Mouse (Mus musculus) brain, embryonic 14.5 days (tissue): ENCODE results near the gene Msl3. TPM values are rescaled to one million over a fixed set of nuclear protein-coding genes. Genes with fewer than 3 reads are reported as not detected.

Source experiments
- DNase-seq: peaks from one replicate; pipeline ENCODE4 v3.0.0-alpha.2; 2011; ENCODE audit warnings: low read depth
- CTCF ChIP-seq: fragments of 200-500 bp; IDR thresholded peaks from 2 replicates; pipeline ENCODE4 v1.5.1; 2012; ENCODE audit warnings: inconsistent platforms, mild to moderate bottlenecking, moderate library complexity, borderline replicate concordance; ENCODE audit not compliant: insufficient read depth, insufficient read length; ENCODE audit errors: extremely low read depth
- POLR2A ChIP-seq: fragments of 200-500 bp; IDR thresholded peaks from 2 replicates; pipeline ENCODE4 v1.6.1; 2012; ENCODE audit warnings: mild to moderate bottlenecking, inconsistent platforms, borderline replicate concordance; ENCODE audit not compliant: poor library complexity, insufficient read depth, insufficient read length, severe bottlenecking; ENCODE audit errors: extremely low read depth
- polyA plus RNA-seq: library from polyadenylated mRNA; depleted of rRNA; stranded (reverse); fragments of >200 nt; gene quantifications from 2 replicates; pipeline ENCODE4 v1.2.3, GENCODE M21; 2012; rRNA removed

Gene Msl3
- polyA plus RNA-seq: 19.8 and 20.9 TPM in 2 replicates

DNA sequence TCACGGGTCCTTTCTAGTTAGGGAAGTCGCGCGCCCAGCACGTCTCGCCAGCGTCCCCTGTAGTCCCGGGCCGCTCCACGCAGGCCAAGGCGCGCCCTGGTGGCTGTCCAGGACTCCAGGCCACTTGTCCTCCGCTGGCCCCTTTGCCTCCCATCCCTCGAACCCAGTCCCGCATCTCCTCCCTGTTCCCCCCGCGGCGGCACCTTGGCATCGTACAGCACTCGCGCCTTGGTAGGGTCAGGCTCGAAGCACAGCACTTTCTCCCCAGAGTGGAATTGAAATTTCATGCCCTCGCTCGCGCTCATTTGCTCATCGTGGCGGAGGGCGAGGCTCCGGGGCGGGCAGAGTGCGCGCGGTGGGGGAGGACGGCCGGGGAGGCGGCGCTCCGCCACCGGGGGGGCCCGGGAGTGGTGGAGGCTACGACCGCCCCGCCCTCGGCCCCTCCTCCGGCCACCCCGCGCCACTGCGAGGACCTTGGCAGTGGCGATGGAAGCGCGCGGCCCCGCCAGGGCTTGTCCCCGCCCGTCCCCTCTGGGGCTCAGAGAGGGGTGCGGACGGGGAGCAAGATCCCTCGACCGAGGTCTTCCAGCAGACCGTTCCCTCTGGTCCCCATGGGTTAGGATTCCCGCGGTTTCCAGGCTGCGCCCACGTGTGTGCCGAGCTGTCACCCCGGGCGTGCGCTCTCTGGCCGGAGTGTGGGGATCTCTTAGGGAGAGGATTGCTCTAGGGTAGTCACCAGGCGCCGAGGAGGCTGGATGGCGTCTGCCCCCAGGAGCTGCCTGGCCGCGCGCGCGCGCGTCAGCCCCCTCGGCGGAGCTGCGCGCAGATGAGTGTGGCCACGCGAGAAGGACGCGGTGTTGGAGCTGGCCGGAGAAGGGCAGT is at the start of gene Msl3:
TSS of gene Msl3 (minus strand) at position 374 of the 882 bp plus-strand sequence.
- TF ChIP-seq CTCF: peak; percentile 27; the same call in 1 of the 2 replicates
- TF ChIP-seq POLR2A: 0 out of 2 replicates have a peak, but pooled peaks have one; percentile 35
- DNase-seq: peak; percentile 82

DNA sequence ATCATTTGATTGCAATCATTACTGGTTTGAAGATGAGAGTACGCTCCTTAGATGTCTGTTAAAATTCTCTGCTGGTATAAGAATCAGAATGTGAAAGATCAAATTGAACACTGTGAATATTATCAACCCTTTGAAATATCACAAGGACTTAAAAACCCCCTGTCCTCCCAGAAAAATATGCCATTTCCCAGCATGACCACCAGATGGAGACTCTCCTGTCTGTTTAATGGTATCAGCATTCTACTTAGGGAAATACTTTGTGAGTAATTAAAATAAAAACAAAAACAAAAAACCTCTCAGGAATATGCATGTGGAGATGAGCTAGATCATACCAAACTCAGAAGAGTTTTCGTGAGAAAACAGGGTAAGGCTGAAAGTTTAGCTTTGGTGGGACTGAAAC is 44.3 kb upstream of the Msl3 start:
- DNase-seq: peak; percentile 36
- no peak for TF ChIP-seq POLR2A

DNA sequence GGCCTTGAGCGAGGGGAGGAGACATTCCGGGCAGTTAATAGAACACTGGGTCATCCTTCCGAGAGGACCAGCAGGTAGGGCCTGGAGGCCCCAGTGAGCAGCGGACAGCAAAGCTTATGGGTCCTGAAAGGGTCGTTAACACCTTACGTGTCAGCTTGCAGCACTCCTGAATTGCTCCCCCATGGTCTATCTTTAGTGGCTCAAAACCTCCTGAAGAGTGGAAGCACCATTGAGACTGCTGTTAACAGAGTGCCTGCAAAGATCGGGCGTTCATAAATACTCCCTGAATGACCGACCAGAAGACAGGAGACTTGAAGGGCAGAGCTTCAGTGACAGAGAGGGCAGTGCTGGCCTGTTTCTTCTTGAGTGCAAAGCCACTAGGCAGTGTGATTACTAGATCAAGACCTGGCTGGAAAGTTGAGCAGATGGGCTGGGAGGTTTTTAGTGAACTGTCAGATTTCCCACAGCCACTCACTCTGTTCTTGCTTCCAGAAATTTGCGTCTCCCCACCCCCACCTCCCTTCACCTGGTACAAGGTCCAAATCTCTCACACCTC is 787 bp upstream of the Msl3 start:
- peak; percentile 61 for DNase-seq
- TF ChIP-seq CTCF (no peak), POLR2A (no peak)

DNA sequence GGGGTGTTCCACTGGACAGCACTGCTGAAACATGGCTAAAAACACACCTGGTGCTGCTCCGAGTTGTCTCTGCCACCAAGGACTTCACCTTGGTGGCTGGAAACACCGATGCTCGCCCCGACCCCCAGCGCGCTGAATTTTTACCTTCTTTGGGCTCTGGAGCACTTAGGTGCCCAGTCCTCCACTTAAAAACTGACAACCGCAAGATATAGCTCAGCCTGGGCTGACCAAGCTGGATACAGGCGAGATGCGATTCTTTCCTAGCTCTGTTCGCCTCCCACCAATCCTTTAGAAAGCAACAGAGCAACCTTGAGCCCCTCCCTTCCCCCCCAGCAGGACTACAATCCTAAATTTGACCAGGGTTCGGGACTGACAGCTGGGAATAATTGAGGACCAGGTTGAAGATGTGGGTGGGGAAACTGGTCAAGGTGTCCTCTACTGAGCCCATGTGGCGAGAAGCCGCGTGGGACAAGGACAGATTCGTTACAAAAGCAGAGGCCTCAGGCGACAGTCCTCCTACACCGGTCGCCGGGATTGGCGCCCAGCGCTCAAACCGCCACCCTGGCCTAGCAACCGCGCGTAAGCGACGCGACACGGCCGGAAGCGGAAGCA is 679 bp downstream of the Msl3 start:
- TF ChIP-seq CTCF: no peak
- DNase-seq: peak; percentile 93

DNA sequence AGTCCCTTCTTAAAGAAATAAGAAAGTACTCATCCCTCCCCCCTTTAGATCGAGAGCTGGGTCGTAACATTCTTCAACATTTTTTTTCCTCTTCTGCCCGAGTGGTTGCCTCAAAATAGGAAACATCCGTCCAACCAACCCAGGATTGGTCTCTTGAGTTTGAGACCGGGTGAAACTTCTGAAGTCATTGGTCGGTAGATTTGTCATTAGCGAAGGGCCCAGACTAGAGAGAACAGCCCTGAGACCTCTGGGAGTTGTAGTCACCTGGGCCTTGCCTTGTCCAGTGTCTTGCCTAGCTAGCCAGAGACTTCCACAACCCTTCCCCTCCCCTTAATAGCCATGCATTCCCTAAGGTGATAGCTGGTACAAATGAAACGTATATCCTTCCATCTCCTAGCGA is 1.3 kb downstream of the Msl3 start:
- no peak for TF ChIP-seq POLR2A
- no peak for TF ChIP-seq CTCF

DNA sequence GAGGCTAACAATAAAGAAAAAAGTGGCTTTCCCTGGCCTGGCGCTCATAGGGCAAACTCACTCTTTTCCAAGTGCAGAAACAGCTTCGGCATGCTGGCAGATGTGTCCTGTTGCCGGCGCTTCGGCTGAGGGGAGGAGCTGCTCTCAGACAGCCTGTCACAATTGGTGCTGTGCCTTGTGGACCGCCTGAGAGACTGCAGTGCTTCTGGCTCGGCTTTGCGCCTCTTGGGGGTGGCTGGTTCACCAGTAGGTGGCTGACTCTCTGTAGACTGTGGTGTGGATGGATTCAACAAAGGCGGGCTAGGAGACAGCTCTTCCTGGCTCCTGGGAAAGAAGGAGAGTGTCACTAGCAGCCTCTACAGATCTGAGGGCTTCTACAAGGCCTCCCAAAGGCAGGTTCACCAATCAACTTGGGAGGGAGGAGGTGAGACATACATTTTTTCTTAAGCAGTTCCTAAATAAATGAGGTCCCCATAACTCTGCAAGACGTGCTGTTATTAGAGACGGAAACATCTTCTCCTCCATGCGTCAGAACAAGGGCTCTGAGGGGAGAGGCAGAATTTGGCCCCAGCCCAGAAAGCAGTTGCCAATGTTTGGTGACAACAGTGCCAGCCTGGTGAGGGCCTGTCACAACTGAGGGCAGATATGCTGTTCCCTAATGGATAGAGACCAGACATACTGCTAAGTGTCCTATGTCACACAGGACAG is 9.6 kb downstream of the Msl3 start:
- no peak for DNase-seq
- TF ChIP-seq CTCF (no peak), POLR2A (no peak)

More for the DNA sequence above, 1.3 kb downstream of the Msl3 start:
- DNase-seq: peak; percentile 92

DNA sequence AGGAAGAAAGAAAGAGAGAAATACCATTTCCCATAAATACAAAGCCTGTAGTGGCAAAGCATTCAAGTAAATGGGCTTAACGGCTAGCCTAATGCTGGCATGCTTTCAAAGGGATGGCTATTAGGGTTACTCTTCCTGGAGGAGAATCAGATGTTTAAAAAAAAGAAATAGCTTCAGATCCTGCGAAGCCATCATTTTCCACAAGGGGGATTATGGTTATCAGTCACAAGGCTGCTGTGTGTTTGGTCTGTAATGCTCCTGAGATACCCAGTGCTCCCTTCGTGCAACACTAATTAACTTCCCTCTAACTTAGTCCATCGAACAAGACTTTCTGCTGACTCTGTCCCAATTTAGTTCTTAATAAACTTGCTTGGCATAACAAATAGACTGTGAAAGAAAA is 13.5 kb downstream of the Msl3 start:
- peak; percentile 8 for DNase-seq
- TF ChIP-seq POLR2A (no peak), CTCF (no peak)

DNA sequence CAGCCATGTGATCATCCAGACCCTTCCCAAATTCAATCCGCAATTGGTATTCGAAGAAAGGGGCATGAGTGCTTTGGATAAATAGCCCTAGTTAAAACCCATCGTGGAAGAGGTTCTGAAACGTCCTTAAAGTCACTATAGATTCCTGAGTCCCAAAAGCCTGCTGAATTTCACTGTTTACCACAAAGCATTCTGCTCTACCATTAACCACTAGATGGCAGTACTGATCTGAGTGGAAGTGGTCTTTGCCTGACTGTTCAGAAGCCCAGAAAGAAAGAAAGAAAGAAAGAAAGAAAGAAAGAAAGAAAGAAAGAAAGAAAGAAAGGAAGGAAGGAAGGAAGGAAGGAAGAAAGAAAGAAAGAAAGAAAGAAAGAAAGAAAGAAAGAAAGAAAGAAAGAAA is 13.9 kb downstream of the Msl3 start:
- peak; percentile 47; the same call in 1 of the 2 replicates for TF ChIP-seq CTCF
- DNase-seq: peak; percentile 56

DNA sequence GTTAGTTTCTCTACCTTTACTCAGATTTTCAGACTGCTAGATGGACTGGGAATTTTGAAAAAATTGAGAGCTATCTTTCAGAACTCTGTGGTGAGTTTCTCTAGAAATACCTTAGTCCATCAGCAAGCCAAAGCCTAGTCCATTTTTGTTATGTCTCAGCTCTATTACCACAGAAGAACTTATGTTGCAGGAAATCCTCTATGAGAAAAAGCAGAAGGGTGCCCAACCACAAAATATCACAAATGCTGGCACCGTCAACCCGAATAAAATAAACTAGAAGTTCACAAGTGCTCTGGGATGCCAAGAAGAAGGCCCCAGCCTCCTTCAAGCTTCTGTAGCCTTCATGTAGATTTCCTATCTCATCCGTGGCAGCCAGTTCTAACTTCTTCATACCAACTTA is 14.4 kb downstream of the Msl3 start:
- TF ChIP-seq POLR2A (no peak), CTCF (no peak)
- DNase-seq: no peak

DNA sequence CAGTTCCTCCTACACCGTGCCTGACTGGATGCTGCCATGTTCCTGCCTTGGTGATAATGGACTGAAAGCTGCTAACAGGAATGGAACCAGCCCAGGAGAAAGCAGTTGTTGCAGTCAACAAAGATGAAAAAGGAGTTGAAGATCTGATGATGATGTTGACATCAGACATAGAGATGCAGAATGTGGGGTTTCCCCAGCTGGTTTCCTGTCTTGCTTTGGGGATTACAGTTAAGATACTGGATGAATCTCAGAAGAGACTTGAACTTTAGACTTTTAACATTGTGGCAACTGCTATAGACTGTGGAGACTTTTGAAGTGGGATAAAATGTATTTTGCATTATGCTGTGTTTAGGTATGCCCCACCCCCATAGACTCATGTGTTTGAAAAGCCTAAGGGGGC is 15.9 kb downstream of the Msl3 start:
- TF ChIP-seq CTCF (no peak), POLR2A (no peak)
- no peak for DNase-seq

DNA sequence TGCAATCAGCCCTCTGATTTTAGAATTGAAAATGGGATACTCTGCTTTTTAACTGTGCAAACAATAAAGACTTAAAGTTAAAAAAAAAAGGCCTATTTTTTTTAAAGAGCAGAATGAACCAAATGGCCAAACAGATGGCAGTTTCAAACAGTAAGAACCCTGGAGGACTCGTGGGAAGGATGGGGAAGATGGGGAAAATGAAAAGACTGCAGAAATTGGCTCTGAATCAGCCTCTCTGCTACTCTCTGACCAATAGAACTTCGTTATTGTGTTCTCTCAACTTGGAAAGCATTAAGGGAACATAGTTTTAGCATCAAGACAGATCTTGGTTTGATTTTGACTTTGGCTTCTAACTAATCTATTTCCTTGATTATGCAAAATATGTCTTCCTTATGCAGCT is 24.4 kb downstream of the Msl3 start:
- DNase-seq: no peak
- no peak for TF ChIP-seq CTCF
- no peak for TF ChIP-seq POLR2A

DNA sequence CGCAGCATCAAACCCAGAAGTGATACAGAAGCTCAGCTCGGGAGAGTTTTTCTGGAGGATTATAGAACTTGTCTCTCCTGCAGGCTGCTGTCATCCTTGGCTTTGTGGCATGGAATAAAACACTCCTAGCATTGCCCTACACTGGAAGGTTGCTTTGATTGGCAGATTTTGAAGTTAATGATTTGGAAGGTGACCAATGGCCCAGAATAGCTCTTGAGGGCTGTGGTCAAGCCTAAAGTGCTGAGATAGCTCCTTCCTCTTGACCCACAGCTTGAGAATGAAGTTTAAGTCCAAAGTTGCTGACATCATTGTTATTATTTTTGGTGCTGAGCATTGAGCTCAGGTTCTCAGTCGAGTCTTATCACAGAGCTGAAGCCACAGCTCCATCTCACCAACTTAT is 26.0 kb downstream of the Msl3 start:
- DNase-seq: no peak
- TF ChIP-seq POLR2A (no peak), CTCF (no peak)

DNA sequence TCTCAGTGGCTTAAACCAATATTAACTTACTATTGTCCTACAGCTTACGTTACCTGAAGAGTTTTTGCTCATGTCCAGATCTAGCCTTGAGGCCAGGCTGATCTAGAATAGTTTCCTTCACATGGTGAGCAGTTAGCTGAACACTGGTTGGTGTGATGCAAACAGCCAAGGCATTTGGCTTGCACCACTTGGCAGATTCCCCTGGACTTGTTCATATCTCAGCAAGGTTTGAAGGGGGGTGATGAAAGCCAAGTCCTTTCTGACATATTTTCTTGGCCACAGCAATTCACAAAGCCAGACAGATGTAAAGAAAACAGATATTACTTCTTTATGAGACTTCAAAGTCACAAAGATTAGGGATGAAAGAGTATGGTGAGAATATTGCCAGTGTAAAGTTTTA is 30.2 kb downstream of the Msl3 start:
- DNase-seq: no peak
- TF ChIP-seq CTCF: no peak
- TF ChIP-seq POLR2A: no peak
